Mouse (Mus musculus) intestine, embryonic 14.5 days (tissue): ENCODE results near the gene Cadm3. TPM values are rescaled to one million over a fixed set of nuclear protein-coding genes. Genes with fewer than 3 reads are reported as not detected.

Experiments used
- ATAC-seq: fragments of 200-750 bp; cut with Nextera tagmentation; replicated peaks from 2 replicates; pipeline ENCODE4 v1.8.0; 2017; ENCODE audit warnings: low read depth, moderate number of reproducible peaks, moderate TSS enrichment, moderate library complexity; ENCODE audit not compliant: low FRiP score, low TSS enrichment
- DNase-seq: peaks from one replicate; pipeline ENCODE4 v3.0.0-alpha.2; 2018; ENCODE audit warnings: low spot score
- H3K27ac ChIP-seq: fragments of 300-500 bp; sonication (generic); 2 replicates; pipeline ENCODE4 v1.5.1; 2014; ENCODE audit warnings: low read depth, mild to moderate bottlenecking, control low read depth
- H3K27me3 ChIP-seq: fragments of 300-500 bp; sonication (generic); replicated peaks from 2 replicates; pipeline ENCODE4 v1.6.1; 2014; ENCODE audit warnings: low read length, control low read depth; ENCODE audit not compliant: control insufficient read depth, insufficient read depth
- H3K36me3 ChIP-seq: fragments of 300-500 bp; sonication (generic); 2 replicates; pipeline ENCODE4 v1.6.1; 2014; ENCODE audit warnings: low read length, control low read depth; ENCODE audit not compliant: control insufficient read depth, insufficient read depth
- H3K4me1 ChIP-seq: fragments of 300-500 bp; sonication (generic); replicated peaks from 2 replicates; pipeline ENCODE4 v1.6.1; 2014; ENCODE audit warnings: low read length, control low read depth, mixed read lengths; ENCODE audit not compliant: control insufficient read depth, insufficient read depth
- H3K4me2 ChIP-seq: fragments of 300-500 bp; sonication (generic); 2 replicates; pipeline ENCODE4 v1.6.1; 2014; ENCODE audit warnings: low read length
- H3K4me3 ChIP-seq: fragments of 300-500 bp; sonication (generic); 2 replicates; pipeline ENCODE4 v1.5.1; 2014; ENCODE audit warnings: low read depth, low read length, control low read depth, mixed read lengths
- H3K9ac ChIP-seq: fragments of 300-500 bp; sonication (generic); 2 replicates; pipeline ENCODE4 v1.6.1; 2014; ENCODE audit warnings: mild to moderate bottlenecking, low read length
- H3K9me3 ChIP-seq: fragments of 300-500 bp; sonication (generic); 2 replicates; pipeline ENCODE4 v1.6.1; 2016; ENCODE audit warnings: low read length, control low read depth; ENCODE audit not compliant: control insufficient read depth
- WGBS: fragments of 180-500 bp; shearing (Covaris S2); extraction: QIAGEN DNeasy Blood & Tissue Kit; methylation state at CpG from one replicate; pipeline ENCODE4 v1.1.7; 2014; 5-methylcytosine and 5-hydroxymethylcytosine counted together
- polyA plus RNA-seq: library from polyadenylated mRNA; unstranded; fragments of >200 nt; fragmentation: Nextera tagmentation; extraction: Ambion mirVana; gene quantifications from 2 replicates; pipeline ENCODE4 v1.2.1, GENCODE M21; 2014

Cadm3 gene
- 7.6 and 7.7 TPM in 2 replicates for polyA plus RNA-seq

DNA sequence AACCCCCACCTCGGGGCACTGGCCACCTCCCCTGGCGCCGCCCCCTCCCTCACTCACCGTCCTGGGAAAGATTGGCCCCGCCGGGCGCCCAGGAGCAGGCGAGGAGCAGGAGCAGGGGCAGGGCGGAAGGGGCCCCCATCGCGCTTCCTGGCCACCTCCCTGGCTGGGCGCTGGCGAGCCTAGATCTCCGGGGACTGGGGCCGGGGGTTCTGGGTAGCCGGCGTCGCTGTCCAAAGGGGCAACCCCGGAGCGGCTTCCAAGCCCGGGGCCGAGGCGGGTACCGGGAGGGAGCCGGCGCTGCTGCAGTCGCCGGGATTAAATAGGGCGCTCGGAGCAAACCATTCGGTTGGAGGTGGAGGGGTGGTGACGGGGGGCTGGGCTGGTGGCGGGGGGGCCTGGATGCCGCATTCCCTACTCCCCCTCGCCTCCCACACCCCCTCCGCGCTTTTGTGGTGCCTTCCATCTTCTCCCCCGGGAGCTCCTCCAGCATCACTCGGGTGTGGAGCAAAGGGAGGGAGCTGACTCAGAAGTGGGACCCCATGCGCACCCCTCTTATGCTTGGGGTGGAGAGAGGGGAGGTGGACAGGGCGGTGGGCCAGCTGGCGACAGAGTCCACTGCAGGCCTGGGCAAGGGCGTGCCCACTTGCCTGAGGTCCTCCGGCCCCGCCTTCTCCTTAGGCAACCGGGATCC is at the start of gene Cadm3:
Gene Cadm3 (minus strand): TSS at position 340 of the 691 bp plus-strand sequence.
- peak within 1 kb of the TSS; percentile 89 for H3K4me2 ChIP-seq
- peak within 1 kb of the TSS; percentile 58 for H3K4me3 ChIP-seq
- H3K36me3 ChIP-seq, result no peaks in the 10 kb centered on the region
- DNase-seq (peak; percentile 65), ATAC-seq (peak; percentile 70; the same call in 1 of the 2 replicates)
- no peak within 1 kb of the TSS for H3K27ac ChIP-seq
- WGBS, result 0% methylated on average over 42 of the region's 46 CpGs
- H3K27me3 ChIP-seq, result peaks cover 38% of the 10 kb centered on the region
- H3K4me1 ChIP-seq, result 0 out of 2 replicates have a peak, but pooled peaks cover 6% of the 10 kb centered on the region
- no peaks in the 10 kb centered on the region for H3K9me3 ChIP-seq
- H3K9ac ChIP-seq, result peak within 1 kb of the TSS; percentile 46

DNA sequence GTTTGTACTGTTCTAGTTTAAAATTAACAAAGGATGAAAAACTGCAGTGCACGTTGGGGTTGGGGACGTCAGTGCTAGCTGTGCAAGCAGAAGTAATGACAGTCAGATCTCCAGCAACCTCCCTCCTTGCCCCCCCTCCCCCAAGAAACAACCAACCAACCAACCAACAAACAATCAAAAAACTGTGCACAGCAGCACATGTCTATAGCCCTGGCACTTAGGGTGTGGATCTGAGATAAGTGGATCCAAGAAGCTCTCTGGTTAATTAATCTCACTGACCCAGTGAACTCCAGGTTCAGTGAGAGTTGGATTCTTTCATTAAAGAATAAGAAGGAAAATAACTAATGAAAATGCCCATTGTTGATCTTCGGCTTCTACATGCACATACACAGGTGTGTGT is 47.1 kb upstream of the Cadm3 start:
- Histone ChIP-seq H3K36me3 (no peaks in the 10 kb centered on the region), H3K4me3 (no peak overlapping the region), H3K4me2 (no peak overlapping the region), H3K27me3 (no peaks in the 10 kb centered on the region), H3K9me3 (no peaks in the 10 kb centered on the region), H3K27ac (no peak overlapping the region), H3K9ac (no peak overlapping the region), H3K4me1 (no peaks in the 10 kb centered on the region)
- WGBS, result 66% methylated on average over 3 of the region's 3 CpGs
- ATAC-seq, result no peak
- DNase-seq, result no peak

DNA sequence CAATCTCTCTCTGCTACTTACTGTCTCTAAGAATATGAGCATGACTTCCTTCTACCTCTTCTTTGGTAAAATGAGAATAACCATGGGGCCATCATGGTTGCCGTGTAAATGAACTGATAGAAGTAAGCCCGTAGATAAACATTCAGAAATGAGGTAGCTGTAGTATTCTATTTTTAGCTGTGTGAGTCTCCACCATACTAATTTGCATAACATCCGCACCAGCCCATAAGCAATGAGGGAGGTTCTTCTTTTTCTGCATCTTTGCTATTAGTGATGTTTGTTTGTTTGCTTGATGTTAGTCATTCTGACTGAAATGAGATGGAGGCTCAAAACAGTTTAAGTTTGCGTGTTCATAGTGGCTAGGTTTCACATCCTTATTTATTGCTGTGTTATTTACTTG is 44.4 kb upstream of the Cadm3 start:
- H3K4me1 ChIP-seq, result no peaks in the 10 kb centered on the region
- DNase-seq (no peak), ATAC-seq (no peak)
- no peak overlapping the region for H3K4me3 ChIP-seq
- H3K27me3 ChIP-seq, result no peaks in the 10 kb centered on the region
- no peak overlapping the region for H3K27ac ChIP-seq
- no peaks in the 10 kb centered on the region for H3K9me3 ChIP-seq
- no peak overlapping the region for H3K4me2 ChIP-seq
- H3K9ac ChIP-seq, result no peak overlapping the region
- no peaks in the 10 kb centered on the region for H3K36me3 ChIP-seq
- WGBS, result 89% methylated on average over 4 of the region's 4 CpGs

DNA sequence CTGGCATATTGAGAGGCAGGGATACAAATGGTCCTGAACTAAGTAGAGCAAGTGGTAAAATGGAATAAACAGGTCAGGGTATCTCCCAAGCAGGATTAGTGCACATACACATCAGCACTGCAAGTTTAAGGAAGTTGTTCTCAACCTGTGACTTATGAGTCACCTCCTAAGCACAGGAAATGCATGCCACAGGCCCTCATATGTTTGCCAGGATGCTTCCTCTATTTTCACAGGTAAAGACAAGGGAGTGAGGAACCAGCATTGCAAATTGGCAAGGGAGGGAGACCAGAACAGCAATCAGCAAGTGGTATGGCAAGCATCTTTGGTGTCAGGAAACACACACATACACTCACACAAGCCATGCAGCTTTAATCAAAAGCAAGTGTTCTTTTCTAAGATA is 41.6 kb upstream of the Cadm3 start:
- DNase-seq (no peak), ATAC-seq (no peak)
- H3K4me2 ChIP-seq, result no peak overlapping the region
- no peaks in the 10 kb centered on the region for H3K27me3 ChIP-seq
- no peak overlapping the region for H3K27ac ChIP-seq
- H3K4me1 ChIP-seq, result no peaks in the 10 kb centered on the region
- no peaks in the 10 kb centered on the region for H3K36me3 ChIP-seq
- no peak overlapping the region for H3K4me3 ChIP-seq
- no peaks in the 10 kb centered on the region for H3K9me3 ChIP-seq
- no peak overlapping the region for H3K9ac ChIP-seq

DNA sequence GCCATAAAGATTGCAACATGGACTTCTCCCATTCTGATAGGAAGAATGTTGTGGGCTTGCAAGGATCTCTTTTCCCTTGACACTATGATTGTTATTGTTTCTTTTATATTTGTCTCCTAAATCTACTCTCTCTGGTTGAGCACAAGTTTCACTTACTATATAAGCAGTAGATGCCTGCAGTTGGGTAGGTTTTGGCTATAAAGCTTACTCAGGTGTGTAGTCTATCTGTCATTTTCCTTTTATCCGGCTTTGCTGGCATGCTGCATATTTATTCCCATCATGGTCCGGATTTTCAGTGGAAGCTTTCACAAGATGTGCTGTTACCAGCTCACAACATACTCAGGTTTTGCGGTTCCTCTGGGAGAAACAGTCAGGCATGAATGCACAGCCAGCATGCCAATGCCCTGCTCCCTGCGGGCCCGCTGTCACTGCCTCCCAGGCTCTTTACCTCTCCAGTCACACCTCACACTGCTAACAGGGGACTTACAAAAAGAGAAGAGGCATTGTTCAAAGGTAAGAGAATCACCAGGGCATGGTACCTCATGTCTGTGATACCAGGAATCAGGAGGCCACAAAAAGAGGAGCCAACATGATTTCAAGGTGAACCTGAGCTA is 37.3 kb upstream of the Cadm3 start:
- H3K9ac ChIP-seq, result no peak overlapping the region
- ATAC-seq (no peak), DNase-seq (no peak)
- no peak overlapping the region for H3K4me2 ChIP-seq
- H3K9me3 ChIP-seq, result no peaks in the 10 kb centered on the region
- H3K27ac ChIP-seq, result no peak overlapping the region
- H3K4me1 ChIP-seq, result no peaks in the 10 kb centered on the region
- WGBS, result 78% methylated on average over 5 of the region's 5 CpGs
- H3K4me3 ChIP-seq, result no peak overlapping the region
- H3K36me3 ChIP-seq, result no peaks in the 10 kb centered on the region
- no peaks in the 10 kb centered on the region for H3K27me3 ChIP-seq

DNA sequence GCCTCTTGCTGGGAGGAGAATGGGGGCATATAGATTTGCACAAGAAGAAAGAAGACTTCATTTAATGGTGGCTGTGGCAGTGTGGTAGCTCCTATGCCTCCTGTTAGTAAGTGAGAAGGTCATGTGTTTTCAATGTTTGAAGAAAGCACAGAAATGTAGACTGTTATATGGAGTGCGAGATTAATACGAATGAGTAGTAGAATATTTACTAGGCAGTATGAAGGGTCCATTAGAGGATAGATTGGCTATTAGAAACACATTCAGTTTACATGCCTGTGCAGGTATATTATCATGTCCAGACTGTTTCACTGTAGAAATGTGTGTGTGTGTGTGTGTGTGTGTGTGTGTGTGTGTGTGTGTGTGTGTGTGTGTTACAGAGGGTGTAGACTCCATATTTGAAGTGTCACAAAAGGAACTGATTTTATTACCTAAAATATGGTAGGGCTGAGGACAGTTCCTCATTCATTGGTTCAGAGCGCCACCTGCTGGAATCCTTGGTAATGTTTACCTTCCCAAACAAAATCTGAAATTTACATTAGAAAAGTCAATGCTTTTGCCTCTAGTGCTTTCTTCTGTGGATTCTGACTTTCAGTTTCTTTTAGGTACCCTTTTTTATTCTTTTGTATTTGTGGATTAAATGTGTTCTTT is 31.0 kb upstream of the Cadm3 start:
- DNase-seq (peak; percentile 87), ATAC-seq (no peak)
- Histone ChIP-seq H3K4me3 (no peak overlapping the region), H3K27ac (no peak overlapping the region), H3K36me3 (no peaks in the 10 kb centered on the region), H3K9me3 (no peaks in the 10 kb centered on the region), H3K4me2 (no peak overlapping the region), H3K9ac (no peak overlapping the region), H3K4me1 (no peaks in the 10 kb centered on the region), H3K27me3 (no peaks in the 10 kb centered on the region)
- WGBS, result 33% methylated on average over 3 of the region's 3 CpGs

DNA sequence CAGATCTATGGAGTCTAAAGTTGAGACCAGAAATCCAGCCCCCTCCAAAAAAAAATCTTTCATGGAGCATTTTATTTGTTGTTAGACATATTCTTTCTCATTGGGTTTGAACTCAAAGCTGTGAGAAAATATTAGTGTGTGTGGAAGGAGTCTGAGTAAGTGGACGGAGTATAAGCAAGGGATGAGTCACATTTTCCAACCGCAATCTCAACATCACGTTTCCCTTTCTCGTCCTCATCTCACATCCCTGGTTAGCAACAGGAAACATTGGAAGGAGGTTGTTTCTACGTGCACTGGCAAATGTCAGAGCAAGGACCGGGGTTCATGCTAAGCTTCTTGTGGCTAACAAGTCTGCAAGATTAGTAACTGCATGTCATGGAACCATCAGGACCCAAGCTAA is 24.3 kb upstream of the Cadm3 start:
- DNase-seq (no peak), ATAC-seq (no peak)
- Histone ChIP-seq H3K27ac (no peak overlapping the region), H3K4me3 (no peak overlapping the region), H3K36me3 (no peaks in the 10 kb centered on the region), H3K9me3 (no peaks in the 10 kb centered on the region), H3K4me1 (no peaks in the 10 kb centered on the region), H3K4me2 (no peak overlapping the region), H3K27me3 (no peaks in the 10 kb centered on the region), H3K9ac (no peak overlapping the region)
- 82% methylated on average over 6 of the region's 6 CpGs for WGBS

DNA sequence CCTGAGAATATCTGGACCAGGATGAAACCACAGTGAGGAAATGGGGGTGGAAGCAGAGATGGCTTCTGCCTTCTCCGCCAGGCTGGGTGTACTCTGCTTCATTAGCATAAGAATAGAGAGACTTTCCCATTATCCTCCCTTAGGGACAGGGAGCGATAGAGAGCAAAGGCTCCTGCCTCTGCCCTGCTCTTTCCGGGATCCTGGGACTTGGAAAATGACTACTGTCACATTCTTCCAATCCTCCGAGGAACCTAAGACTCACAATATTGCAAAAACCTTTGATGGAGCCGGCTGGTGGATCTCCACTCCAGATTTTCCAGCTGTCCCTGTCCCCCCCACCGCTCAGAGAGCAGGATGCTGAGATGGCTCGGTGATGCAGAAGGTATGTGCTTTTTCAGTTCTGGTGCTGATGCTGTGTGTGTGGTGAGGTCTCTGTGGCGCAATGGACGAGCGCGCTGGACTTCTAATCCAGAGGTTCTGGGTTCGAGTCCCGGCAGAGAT is 22.5 kb upstream of the Cadm3 start:
- Histone ChIP-seq H3K27me3 (no peaks in the 10 kb centered on the region), H3K4me2 (peak overlapping the region; percentile 41), H3K9ac (no peak overlapping the region), H3K9me3 (no peaks in the 10 kb centered on the region), H3K27ac (no peak overlapping the region), H3K4me1 (no peaks in the 10 kb centered on the region), H3K36me3 (no peaks in the 10 kb centered on the region), H3K4me3 (no peak overlapping the region)
- DNase-seq (peak; percentile 58), ATAC-seq (peak; percentile 74)
- 10% methylated on average over 13 of the region's 13 CpGs for WGBS
